Mouse (Mus musculus) spleen, adult 2 months (tissue): Measurements from ENCODE around the gene Dnajb13. TPM values are rescaled to one million over a fixed set of nuclear protein-coding genes. Genes with fewer than 3 reads are reported as not detected.

Experiments used
- DNase-seq, 2 experiments: peaks; one replicate each; pipeline versions ENCODE4 v3.0.0 to v3.0.0-alpha.2; 2012 to 2021; ENCODE audit warnings: low spot score in 2 of 2, low read depth in 1 of 2
- H3K27ac ChIP-seq: fragments of 200-500 bp; 2 replicates; pipeline ENCODE4 v1.5.1; 2012; ENCODE audit warnings: low read length, inconsistent platforms; ENCODE audit not compliant: insufficient read depth
- H3K27me3 ChIP-seq: fragments of 200-500 bp; 2 replicates; pipeline ENCODE4 v1.6.1; 2012; ENCODE audit warnings: mild to moderate bottlenecking, moderate library complexity, low read length, inconsistent platforms; ENCODE audit not compliant: control insufficient read depth, insufficient read depth
- H3K36me3 ChIP-seq: fragments of 200-500 bp; 2 replicates; pipeline ENCODE4 v1.6.1; 2012; ENCODE audit warnings: mild to moderate bottlenecking, low read length, inconsistent platforms; ENCODE audit not compliant: control insufficient read depth, insufficient read depth
- H3K4me1 ChIP-seq: fragments of 200-500 bp; 2 replicates; pipeline ENCODE4 v1.6.1; 2011; ENCODE audit warnings: inconsistent platforms; ENCODE audit not compliant: control insufficient read depth, insufficient read depth, insufficient read length
- H3K4me3 ChIP-seq: fragments of 200-500 bp; 2 replicates; pipeline ENCODE4 v1.5.1; 2011; ENCODE audit warnings: mild to moderate bottlenecking, inconsistent platforms; ENCODE audit not compliant: insufficient read depth, insufficient read length; ENCODE audit errors: extremely low read depth
- CTCF ChIP-seq: fragments of 200-500 bp; IDR thresholded peaks from 2 replicates; pipeline ENCODE4 v1.5.1; 2011; ENCODE audit warnings: mild to moderate bottlenecking, inconsistent platforms; ENCODE audit not compliant: insufficient read depth, insufficient read length, insufficient replicate concordance; ENCODE audit errors: extremely low read depth
- POLR2A ChIP-seq: fragments of 200-500 bp; IDR thresholded peaks from 2 replicates; pipeline ENCODE4 v1.6.1; 2011; ENCODE audit warnings: low read depth, low read length, inconsistent platforms
- WGBS: fragments of 180-500 bp; shearing (Covaris S2); methylation state at CpG from one replicate; pipeline ENCODE4 v1.1.7; 2018; 5-methylcytosine and 5-hydroxymethylcytosine counted together
- polyA plus RNA-seq: library from polyadenylated mRNA; depleted of rRNA; stranded (reverse); fragments of >200 nt; gene quantifications from 2 replicates; pipeline ENCODE4 v1.2.3, GENCODE M21; 2012; rRNA removed

Dnajb13 gene
- 2.3 and 3.8 TPM in 2 replicates for polyA plus RNA-seq

DNA sequence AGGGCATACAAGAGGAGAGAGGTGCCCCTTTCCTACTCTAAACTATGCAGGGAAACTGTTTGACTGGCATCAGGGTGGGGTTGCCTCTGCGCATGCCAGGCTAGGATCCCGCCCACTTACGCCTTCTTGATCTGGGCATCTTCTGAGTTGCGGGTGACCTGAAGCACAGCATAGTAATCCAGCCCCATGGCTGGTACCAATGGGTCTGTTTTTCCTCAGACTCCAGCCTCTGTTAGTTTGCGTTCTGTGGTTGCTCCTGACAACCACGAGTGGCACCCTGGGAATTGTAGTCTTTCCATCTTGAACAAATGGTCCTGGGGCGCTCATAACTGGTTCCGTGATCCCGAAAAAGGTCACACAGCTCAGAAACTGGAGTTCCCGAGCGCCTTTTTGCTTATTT, at the start of gene Dnajb13:
Gene Dnajb13, minus strand, starts transcription at position 388 of the 400 bp plus-strand sequence.
- no peak for DNase-seq
- Histone ChIP-seq H3K4me3 (no peak within 1 kb of the TSS), H3K27me3 (no peaks in the 10 kb centered on the region), H3K27ac (no peak within 1 kb of the TSS), H3K4me1 (no peaks in the 10 kb centered on the region), H3K36me3 (no peaks in the 10 kb centered on the region)
- no peak for TF ChIP-seq POLR2A
- TF ChIP-seq CTCF: no peak
- 74% methylated on average over 11 of the region's 11 CpGs for WGBS

DNA sequence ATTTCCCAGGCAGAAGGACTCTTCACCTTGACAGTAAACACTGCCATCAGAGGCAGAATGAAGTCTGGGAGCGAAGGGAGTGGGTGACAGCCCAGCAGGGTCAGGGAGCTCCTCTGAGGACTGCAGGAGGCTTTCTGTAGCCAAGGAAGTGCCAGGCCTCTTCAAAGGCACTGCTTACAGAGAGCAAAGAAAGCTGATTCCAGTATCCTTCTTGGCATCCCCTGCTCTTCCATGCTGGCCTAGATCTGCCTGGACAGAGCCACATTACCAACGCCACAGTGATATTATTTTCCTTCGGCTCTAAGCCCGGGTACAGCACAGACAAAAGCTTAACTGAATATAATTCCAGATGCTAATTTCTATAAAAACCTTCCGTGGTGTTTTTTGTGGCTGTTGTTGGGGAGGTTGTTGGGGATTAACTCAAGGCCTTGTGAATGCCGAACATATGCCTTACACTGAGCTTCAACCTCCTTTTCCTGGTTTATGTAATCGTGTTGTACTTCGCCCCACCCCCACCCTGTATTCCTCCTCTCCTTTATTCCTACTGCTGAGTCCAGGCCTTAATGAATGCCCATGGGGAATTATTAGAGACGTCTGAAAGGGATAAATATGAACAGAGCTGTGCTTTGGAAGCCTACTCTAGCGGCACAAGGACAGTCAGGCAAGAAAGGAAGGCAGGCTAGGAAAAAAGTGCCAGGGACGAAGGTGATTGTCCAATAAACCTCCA, 47.3 kb upstream of the Dnajb13 start:
- Histone ChIP-seq H3K4me1 (no peaks in the 10 kb centered on the region), H3K27ac (no peak overlapping the region), H3K27me3 (no peaks in the 10 kb centered on the region), H3K36me3 (peaks cover 2% of the 10 kb centered on the region; the same call in 1 of the 2 replicates), H3K4me3 (no peak overlapping the region)
- WGBS: 92% methylated on average over 11 of the region's 11 CpGs
- DNase-seq: no peak
- TF ChIP-seq POLR2A (no peak), CTCF (no peak)

DNA sequence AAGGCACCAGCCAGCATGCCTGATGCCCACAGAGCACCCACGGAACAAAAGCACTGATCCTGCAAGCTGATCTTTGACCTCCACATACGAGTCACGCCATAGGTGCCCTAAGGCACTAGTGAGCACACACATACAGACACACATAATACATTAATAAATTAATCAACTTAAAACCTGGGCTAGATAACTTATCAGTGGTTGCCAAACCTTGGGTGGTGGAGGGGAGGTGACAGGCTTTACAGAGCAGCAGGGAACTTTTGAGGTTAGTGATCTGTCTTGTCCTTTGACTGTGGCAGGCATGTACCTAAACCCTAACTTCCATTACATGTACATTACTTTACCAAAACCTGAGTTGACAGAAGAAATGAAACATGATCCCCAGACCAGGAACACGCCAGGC, 44.6 kb upstream of the Dnajb13 start:
- TF ChIP-seq POLR2A (no peak), CTCF (no peak)
- Histone ChIP-seq H3K27me3 (no peaks in the 10 kb centered on the region), H3K27ac (no peak overlapping the region), H3K36me3 (peaks cover 2% of the 10 kb centered on the region; the same call in 1 of the 2 replicates), H3K4me3 (no peak overlapping the region), H3K4me1 (no peaks in the 10 kb centered on the region)
- DNase-seq: no peak
- 81% methylated on average over 4 of the region's 4 CpGs for WGBS

DNA sequence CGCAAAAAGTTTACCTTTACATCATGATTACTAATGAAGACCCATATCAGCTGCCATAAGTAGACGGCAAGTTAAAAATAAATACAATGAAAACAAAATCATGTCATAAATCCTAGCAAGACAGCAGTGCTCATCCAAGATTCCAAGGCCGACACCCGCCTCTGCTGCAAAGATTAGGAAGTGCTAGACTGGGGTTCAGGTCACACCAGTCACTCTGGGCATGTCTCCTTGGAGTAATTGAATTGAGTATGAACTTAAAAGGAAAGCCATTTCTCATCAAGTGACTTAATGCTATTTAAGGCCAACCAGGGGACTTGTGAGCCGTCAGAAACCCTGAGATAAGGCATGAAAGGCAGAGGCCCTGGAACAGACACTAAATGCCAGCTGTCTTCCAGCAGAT, 42.5 kb upstream of the Dnajb13 start:
- H3K4me1 ChIP-seq: no peaks in the 10 kb centered on the region
- H3K4me3 ChIP-seq: no peak overlapping the region
- H3K36me3 ChIP-seq: peaks cover 2% of the 10 kb centered on the region; the same call in 1 of the 2 replicates
- WGBS: 95% methylated on average over 5 of the region's 5 CpGs
- no peak overlapping the region for H3K27ac ChIP-seq
- no peaks in the 10 kb centered on the region for H3K27me3 ChIP-seq
- no peak for TF ChIP-seq CTCF
- no peak for TF ChIP-seq POLR2A
- DNase-seq: no peak

DNA sequence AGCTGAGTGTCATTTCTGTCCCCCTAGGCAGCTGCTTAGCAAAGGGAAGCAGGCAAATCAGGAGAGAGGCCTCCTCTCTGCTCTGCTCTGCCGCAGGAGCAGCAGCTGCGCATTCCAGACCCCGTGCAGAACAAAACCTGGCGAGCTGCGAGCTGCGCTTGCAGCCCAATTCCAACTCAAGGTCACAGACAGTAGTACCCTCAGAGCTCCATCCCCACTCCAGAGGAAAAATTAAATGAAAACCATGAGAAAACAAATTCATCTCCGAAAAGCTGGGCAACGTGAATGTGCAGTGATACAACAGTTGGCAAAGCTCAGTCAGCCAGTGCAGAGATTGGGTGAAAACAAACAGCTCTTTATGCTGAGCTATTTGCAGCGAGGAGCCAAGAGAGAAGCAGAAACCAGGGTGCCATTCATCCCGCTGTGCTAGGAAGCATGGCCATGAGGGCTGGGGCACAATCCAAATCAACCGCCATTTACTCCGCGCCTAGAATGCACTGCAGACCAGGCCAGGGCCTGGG, 40.7 kb upstream of the Dnajb13 start:
- DNase-seq: no peak
- Histone ChIP-seq H3K4me1 (no peaks in the 10 kb centered on the region), H3K4me3 (no peak overlapping the region), H3K27ac (no peak overlapping the region), H3K27me3 (no peaks in the 10 kb centered on the region), H3K36me3 (no peaks in the 10 kb centered on the region)
- no peak for TF ChIP-seq CTCF
- TF ChIP-seq POLR2A: no peak
- WGBS: 94% methylated on average over 13 of the region's 13 CpGs

DNA sequence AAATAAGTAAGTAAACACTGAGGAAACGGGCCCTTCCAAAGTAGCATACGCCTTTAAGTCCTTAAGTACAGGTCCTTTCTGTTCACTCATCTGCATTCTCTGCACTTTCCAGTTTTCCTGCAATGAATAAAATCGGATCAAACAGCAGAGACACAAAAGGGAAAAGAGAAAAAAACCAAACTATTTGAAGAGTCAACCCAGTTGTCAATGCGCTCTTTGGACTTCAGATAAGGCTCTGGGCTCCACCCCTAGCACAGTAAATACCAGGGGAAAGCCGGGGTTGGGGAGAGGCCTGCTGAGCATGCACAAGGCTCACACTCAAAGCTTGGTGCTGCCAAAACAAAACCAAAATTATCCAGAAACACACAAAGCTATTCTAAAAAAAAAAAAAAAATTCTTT, 40.2 kb upstream of the Dnajb13 start:
- no peaks in the 10 kb centered on the region for H3K4me1 ChIP-seq
- WGBS: 85% methylated on average over 5 of the region's 5 CpGs
- no peaks in the 10 kb centered on the region for H3K27me3 ChIP-seq
- no peak overlapping the region for H3K4me3 ChIP-seq
- no peak for TF ChIP-seq CTCF
- no peak for TF ChIP-seq POLR2A
- no peaks in the 10 kb centered on the region for H3K36me3 ChIP-seq
- no peak overlapping the region for H3K27ac ChIP-seq
- no peak for DNase-seq
